Mouse (Mus musculus) layer of hippocampus, adult 2 months (tissue): ENCODE measurements around the gene Thsd7b. TPM values are rescaled to one million over a fixed set of nuclear protein-coding genes. Genes with fewer than 3 reads are reported as not detected.

Source experiments
- DNase-seq, 2 experiments: peaks; one replicate each; pipeline ENCODE4 v3.0.0; 2022; ENCODE audit warnings: low spot score in 2 of 2
- H3K27ac ChIP-seq: fragments of 200-600 bp; 2 replicates; pipeline ENCODE4 v1.8.1; 2022
- H3K4me3 ChIP-seq: fragments of 200-600 bp; 2 replicates; pipeline ENCODE4 v1.8.1; 2022; ENCODE audit warnings: mild to moderate bottlenecking
- CTCF ChIP-seq: fragments of 200-600 bp; conservative IDR thresholded peaks from 2 replicates; pipeline ENCODE4 v1.8.1; 2022; ENCODE audit warnings: antibody characterized with exemption, mild to moderate bottlenecking, moderate library complexity
- long read RNA-seq, 2 experiments: library from polyadenylated mRNA; stranded (forward); transcript quantifications; one replicate each; pipeline ENCODE4 v2.0.0; 2021; ENCODE audit warnings: borderline mapping rate in 2 of 2
- total RNA-seq, 2 experiments: library from RNA; stranded (reverse); gene quantifications; 2 replicates each; pipeline ENCODE4 v1.2.3; 2021

The Thsd7b gene
- 10 to 100 TPM; 16.0 to 17.8 TPM for total RNA-seq
- long read RNA-seq, experiment 1, full-length matches to known transcripts = 2 of 6 reads
- long read RNA-seq, experiment 1, partial matches to known transcripts = 2 of 6 reads
- long read RNA-seq, experiment 1, other reads (novel, unspliced or antisense) = 2 of 6 reads
- long read RNA-seq, experiment 2, full-length matches to known transcripts = 2 of 11 reads
- long read RNA-seq, experiment 2, partial matches to known transcripts = 2 of 11 reads
- long read RNA-seq, experiment 2, other reads (novel, unspliced or antisense) = 7 of 11 reads

DNA sequence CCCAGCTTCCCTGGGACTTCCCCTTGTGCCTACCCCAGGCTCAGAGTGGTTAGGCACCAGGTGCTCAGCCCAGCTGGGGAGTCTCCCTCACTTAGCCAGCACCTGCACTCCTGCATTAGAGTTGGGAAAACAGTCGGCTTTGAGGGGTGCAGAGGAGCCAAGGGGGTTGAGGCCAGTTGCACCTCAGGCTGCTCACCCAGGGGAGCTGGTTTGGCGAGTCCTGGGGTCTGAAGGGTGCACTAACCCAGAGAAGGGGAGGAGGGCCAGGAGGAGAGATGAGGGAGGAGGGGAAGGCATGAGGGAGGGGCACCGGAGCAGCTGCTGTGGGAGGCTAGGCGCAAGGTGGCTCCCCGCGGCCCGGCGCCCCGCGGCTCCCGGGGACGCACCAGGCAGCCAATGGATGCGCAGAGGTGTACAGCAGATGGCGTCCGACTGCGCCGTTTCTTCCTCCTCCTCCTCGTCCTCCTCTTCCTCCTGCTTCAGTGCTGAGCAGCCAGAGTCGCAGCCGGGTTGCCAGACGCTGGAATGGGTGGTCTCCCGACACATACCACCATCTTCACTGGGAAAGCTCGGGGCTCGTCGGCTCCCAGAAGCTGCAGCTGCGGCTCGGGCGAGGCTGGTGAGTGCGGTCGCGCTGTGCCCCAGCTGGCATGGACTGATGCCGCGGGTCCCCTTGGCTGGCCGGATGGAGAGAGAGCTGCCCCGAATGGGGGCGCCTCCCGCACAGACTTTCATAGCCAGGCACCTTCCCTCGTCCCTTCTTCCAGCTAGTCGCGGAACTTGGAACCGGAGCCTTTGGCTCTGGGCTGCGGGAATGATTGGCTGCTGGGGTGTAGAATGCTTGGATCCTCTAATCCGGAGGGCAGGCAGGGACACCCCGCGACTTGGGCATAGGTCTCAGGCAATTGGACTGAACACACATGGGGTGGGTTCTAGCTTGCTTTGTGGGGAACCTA is at the start of gene Thsd7b:
Thsd7b (plus strand) TSS at position 321 of the 956 bp plus-strand sequence.
- Histone ChIP-seq H3K4me3 (peak within 1 kb of the TSS; percentile 71), H3K27ac (peak within 1 kb of the TSS; percentile 87)
- DNase-seq = peak; percentile 23 to 50
- TF ChIP-seq CTCF = peak; percentile 36

DNA sequence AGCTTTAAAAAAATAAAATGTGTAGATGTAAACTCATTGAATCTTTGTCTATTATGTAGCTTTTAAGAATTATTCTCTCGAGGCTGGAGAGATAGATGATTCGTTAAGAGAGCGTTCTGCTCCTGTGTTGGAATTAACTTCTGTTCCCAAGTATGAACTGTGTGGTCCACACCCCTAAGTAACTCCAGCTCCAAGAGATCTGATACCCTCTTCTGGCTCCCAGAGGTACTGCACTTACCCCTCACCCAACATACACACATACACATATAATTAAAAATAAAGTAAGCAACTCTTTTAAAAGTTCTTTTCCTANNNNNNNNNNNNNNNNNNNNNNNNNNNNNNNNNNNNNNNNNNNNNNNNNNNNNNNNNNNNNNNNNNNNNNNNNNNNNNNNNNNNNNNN is 28.8 kb upstream of the Thsd7b start:
- peak; percentile 84 for TF ChIP-seq CTCF
- Histone ChIP-seq H3K4me3 (no peak overlapping the region), H3K27ac (no peak overlapping the region)
- DNase-seq = peak; percentile 20 to 48

DNA sequence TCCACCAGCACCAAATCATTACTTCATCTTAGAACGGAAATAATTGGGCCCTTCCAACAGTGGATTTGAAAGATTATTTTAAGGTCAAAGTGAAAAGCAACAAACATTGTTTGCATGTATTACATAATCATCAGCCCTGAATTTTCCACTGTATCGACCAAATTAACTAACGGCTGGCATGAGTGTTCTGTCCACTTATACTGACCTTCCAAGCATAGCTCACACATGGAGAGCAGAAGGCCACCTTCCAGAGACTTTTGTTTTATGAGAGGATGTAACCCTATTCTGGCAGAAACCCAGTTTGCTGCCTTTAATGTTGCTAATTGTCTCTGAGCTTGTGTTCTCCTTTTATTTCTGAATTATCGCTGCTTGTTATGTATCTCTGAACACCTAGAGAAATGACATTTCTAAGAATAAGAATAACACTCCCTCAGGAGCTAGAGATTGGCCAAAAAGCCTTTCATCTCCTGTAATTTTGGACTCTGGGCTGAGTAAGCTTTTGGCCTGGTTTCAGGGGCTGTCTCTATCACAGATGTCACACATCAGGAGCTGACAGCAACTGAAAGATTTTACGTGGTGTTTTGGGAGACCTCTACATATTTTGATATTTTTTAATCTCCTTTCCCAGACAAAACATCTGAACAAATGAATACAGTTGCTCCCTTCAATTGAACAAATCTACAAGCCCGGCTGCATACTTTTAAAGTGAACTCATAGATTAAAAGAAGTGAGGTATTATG is 22.2 kb upstream of the Thsd7b start:
- H3K4me3 ChIP-seq = no peak overlapping the region
- TF ChIP-seq CTCF = no peak
- no peak for DNase-seq
- no peak overlapping the region for H3K27ac ChIP-seq

DNA sequence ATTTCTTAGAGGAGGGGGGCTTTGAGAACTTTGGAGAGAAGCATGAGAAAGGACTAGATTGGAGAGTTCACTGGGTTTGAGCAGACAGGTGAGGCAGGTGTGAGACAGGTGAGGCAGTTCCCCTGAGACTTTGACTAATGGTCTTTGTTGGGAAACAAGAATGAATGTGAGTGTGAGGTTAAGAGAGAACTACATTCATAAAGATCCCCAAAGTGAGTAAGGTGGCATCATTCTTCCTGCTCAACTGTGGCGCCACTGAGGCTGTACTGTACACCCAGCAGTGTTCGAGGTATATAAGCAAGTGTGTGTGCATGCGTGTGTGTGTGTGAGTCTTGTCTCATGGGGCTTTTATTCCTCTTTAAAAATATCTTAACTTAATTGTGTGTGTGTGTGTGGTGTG is 6.4 kb upstream of the Thsd7b start:
- no peak for DNase-seq
- no peak overlapping the region for H3K4me3 ChIP-seq
- no peak overlapping the region for H3K27ac ChIP-seq
- TF ChIP-seq CTCF = no peak

DNA sequence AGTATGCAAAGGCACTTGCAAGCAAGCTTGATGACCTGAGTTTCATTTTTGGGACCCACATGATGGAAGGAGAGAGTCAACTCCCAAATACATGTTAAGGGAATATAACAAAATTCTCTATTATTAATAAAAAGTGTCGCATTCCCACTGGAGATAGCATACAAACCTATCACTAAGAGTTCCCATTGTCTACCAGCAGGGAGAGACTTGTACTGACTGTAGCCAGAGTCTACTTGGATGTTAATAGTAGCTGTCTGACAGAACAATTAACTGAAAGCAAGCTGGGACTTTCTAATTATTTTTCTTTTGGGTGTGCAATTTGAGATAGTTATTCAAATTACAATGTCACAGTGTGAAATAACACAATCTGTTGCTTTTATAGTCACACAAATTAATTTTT is 31.1 kb downstream of the Thsd7b start:
- TF ChIP-seq CTCF = peak; percentile 60
- H3K27ac ChIP-seq = no peak overlapping the region
- no peak overlapping the region for H3K4me3 ChIP-seq
- no peak for DNase-seq

DNA sequence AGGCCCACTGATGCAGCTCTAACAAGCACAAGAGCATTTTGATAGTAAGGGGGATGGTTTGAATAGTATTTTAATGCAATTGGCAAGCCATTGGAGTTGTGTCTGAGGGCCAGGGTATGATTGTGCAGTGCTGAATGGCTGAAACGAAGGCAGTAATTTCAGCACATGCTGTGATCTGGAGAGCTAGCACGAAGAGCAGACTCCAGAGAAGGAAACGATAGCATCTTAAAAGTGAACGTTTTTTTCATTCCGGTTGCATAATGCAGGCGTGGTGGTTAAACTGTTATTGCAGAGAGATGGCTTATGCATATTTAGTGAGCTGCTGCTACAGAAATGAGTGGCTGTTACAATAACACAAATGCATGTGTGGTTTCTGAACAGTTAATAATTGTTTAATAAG is 51.3 kb downstream of the Thsd7b start:
- H3K4me3 ChIP-seq = no peak overlapping the region
- peak in 1 of 2 experiments; percentile 31 for DNase-seq
- peak overlapping the region; percentile 56 for H3K27ac ChIP-seq
- no peak for TF ChIP-seq CTCF

DNA sequence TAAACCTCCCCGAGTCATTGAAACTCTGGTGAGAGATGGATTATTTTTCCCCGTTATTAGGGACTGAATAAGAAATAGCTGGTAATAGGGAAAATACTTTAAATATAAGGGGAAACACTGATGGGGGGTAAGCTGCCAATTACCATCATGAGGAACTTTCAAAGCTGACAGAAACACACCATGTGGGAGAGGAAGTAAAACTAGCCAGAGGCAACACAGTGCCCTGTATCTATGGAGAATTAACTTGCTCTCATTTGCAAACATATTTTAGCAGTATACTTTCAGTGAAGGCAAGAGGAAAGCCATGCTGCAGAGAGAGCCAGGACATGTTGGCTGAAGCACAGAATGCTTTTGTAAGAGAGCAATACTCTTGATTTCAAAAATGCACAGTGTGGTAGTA is 51.7 kb downstream of the Thsd7b start:
- H3K4me3 ChIP-seq = no peak overlapping the region
- DNase-seq = no peak
- TF ChIP-seq CTCF = no peak
- peak overlapping the region; percentile 56; the same call in 1 of the 2 replicates for H3K27ac ChIP-seq

DNA sequence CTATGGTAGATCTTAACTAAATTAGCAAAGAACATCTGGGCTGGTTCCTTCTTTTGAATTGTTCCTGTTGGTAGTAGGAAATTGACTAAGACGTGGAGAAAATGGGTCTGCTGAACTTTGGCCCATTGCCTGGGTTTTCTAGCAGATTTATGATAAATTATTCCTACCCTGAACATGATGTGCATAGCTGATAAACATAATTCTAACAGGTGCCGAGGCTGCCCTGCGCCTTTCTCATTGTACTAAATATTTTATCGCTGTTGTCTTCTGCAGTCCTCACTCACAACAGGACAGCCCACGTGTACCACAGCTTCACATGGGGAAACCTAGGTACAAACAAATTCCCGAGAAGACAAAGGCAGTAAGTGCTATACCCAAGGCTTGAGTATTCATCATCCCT is 83.5 kb downstream of the Thsd7b start:
- Histone ChIP-seq H3K27ac (no peak overlapping the region), H3K4me3 (no peak overlapping the region)
- no peak for DNase-seq
- TF ChIP-seq CTCF = no peak

DNA sequence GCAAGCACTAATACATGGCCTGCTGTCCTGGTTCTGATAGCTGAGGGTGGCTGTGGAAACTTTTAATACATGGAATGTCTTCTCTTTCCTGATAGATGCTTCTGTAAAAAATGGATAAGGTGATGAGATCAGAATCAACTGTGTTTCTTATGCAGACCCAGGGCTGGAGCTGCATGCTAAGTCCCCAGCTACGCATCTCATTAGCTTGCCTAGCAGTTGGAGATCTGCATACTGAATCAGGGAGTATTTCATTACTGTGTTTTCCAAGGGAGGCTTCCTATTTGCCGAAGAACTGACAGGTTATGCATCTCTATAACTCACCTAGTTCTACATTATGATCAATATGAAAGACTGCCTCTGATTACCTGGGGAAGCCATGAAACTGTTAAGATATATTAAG is 84.3 kb downstream of the Thsd7b start:
- no peak for TF ChIP-seq CTCF
- DNase-seq = no peak
- Histone ChIP-seq H3K27ac (no peak overlapping the region), H3K4me3 (no peak overlapping the region)

DNA sequence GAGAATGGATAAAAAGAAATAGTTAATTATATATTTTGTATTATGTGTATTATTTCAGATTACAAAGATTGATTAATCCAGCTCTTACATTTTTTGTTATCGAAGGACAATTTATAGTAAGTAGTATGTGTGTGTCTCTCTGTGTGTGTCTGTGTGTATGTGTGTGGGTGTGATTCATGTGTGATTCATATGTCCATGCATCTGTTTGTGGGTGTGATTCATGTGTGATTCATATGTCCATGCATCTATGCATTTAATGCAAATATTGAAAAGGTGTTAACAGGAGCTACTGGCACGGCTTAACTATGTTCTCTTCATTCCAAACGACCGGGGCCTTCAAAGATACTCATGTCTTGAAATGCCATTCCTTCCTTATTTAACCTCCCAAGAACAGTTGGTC is 90.3 kb downstream of the Thsd7b start:
- DNase-seq = no peak
- H3K4me3 ChIP-seq = no peak overlapping the region
- no peak overlapping the region for H3K27ac ChIP-seq
- no peak for TF ChIP-seq CTCF

DNA sequence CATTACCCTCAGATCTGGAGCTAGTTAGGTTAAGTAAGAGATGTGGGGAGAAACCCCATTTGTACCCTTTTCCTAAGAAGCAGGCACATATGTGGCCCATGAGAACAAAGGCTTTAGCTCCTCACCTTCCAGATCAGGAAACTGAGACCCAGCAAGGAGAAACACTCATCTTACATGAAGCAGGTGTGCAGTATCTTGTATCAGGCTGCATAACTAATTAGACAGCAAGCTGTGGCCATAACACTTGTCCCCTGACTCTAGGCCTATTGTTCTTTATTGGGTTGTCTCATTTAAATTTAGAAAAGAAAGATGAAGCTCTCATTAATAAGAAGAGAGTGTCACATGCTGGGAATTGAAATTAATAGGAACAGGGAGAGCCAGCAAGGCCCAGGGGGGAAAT is 91.7 kb downstream of the Thsd7b start:
- Histone ChIP-seq H3K4me3 (no peak overlapping the region), H3K27ac (no peak overlapping the region)
- DNase-seq = no peak
- TF ChIP-seq CTCF = no peak

DNA sequence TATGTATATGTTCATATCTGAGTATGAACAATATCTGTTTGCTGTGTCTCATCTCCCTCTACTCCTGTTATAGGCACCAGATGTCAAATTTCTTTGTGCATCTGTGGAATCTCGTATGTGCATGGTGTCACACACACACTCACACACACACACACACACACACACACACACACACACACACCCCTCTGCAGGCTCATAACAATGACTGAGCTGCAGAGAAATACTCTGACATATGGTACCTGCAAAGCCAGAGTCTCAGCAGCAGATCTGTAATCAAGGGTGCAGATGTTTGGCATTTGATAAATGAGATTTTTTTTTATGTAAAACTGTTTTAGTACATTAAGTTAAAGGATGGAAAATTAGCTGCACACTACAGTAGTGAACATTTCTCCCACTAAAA is 92.5 kb downstream of the Thsd7b start:
- TF ChIP-seq CTCF = no peak
- no peak for DNase-seq
- Histone ChIP-seq H3K4me3 (no peak overlapping the region), H3K27ac (no peak overlapping the region)

DNA sequence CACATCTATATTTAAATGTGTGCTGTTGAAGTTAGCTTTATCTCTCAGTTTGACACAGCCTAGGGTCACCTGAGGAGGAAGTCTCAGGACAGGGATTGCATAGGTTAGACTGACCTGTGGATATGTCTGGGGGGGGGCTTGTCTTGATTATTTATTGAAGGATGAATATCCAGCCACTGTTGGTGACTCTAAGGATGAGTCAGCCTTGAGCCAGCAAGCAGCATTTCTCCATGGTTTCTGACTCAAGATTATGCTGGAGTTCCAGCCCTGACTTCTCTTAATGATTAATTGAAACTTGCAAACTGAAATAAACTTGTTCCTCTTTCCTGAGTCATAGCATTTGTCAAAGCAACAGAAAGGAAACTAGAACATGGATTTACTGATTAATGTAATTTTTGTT is 113.4 kb downstream of the Thsd7b start:
- Histone ChIP-seq H3K27ac (no peak overlapping the region), H3K4me3 (no peak overlapping the region)
- no peak for TF ChIP-seq CTCF
- DNase-seq = no peak
